Mouse (Mus musculus) limb, embryonic 14.5 days (tissue): ENCODE measurements around the gene Hcrt. TPM values are rescaled to one million over a fixed set of nuclear protein-coding genes. Genes with fewer than 3 reads are reported as not detected.
A peak's percentile ranks its signal among the peaks of the same experiment; 100 is the strongest.

Experiments
- ATAC-seq: fragments of 200-750 bp; cut with Nextera tagmentation; 2 replicates; pipeline ENCODE4 v1.8.0; 2017; ENCODE audit warnings: low read depth, moderate number of reproducible peaks, moderate TSS enrichment; ENCODE audit not compliant: low FRiP score
- DNase-seq: peaks from one replicate; pipeline ENCODE4 v3.0.0-alpha.2; 2015; ENCODE audit warnings: low spot score
- H3K27ac ChIP-seq: fragments of 300-500 bp; sonication (generic); replicated peaks from 2 replicates; pipeline ENCODE4 v1.5.1; 2014; ENCODE audit warnings: low read depth, mild to moderate bottlenecking, low read length, moderate library complexity, mixed read lengths
- H3K27me3 ChIP-seq: fragments of 300-500 bp; sonication (generic); 2 replicates; pipeline ENCODE4 v1.6.1; 2014; ENCODE audit warnings: low read length, mixed read lengths; ENCODE audit not compliant: control insufficient read depth, insufficient read depth
- H3K36me3 ChIP-seq: fragments of 300-500 bp; sonication (generic); 2 replicates; pipeline ENCODE4 v1.6.1; 2014; ENCODE audit warnings: mild to moderate bottlenecking, low read length, moderate library complexity, mixed read lengths; ENCODE audit not compliant: control insufficient read depth, insufficient read depth
- H3K4me1 ChIP-seq: fragments of 300-500 bp; sonication (generic); 2 replicates; pipeline ENCODE4 v1.6.1; 2014; ENCODE audit warnings: antibody characterized with exemption, low read length, mixed read lengths; ENCODE audit not compliant: control insufficient read depth, insufficient read depth
- H3K4me2 ChIP-seq: fragments of 300-500 bp; sonication (generic); replicated peaks from 2 replicates; pipeline ENCODE4 v1.6.1; 2014; ENCODE audit warnings: low read depth, mild to moderate bottlenecking, low read length, moderate library complexity; ENCODE audit not compliant: severe bottlenecking
- H3K4me3 ChIP-seq: fragments of 300-500 bp; sonication (generic); replicated peaks from 2 replicates; pipeline ENCODE4 v1.5.1; 2014; ENCODE audit warnings: low read length
- H3K9ac ChIP-seq: fragments of 300-500 bp; sonication (generic); 2 replicates; pipeline ENCODE4 v1.6.1; 2014; ENCODE audit warnings: mild to moderate bottlenecking, low read depth, low read length, moderate library complexity; ENCODE audit not compliant: severe bottlenecking
- H3K9me3 ChIP-seq: fragments of 300-500 bp; sonication (generic); 2 replicates; pipeline ENCODE4 v1.6.1; 2016; ENCODE audit warnings: low read length; ENCODE audit not compliant: control insufficient read depth
- POLR2A ChIP-seq: fragments of 200-500 bp; IDR thresholded peaks from 2 replicates; pipeline ENCODE4 v1.8.0; 2012; ENCODE audit warnings: inconsistent platforms, mild to moderate bottlenecking, moderate library complexity, borderline replicate concordance; ENCODE audit not compliant: insufficient read depth, insufficient read length; ENCODE audit errors: extremely low read depth
- WGBS: fragments of 180-500 bp; shearing (Covaris S2); extraction: QIAGEN DNeasy Blood & Tissue Kit; methylation state at CpG from one replicate; pipeline ENCODE4 v1.1.7; 2014; 5-methylcytosine and 5-hydroxymethylcytosine counted together
- polyA plus RNA-seq, 2 experiments: library from polyadenylated mRNA; depleted of rRNA in 1 of 2; stranded (reverse) in 1 of 2; unstranded in 1 of 2; fragments of >200 nt; fragmentation: Nextera tagmentation in 1 of 2; extraction: Ambion mirVana in 1 of 2; gene quantifications; 2 replicates each; pipeline versions ENCODE4 v1.2.1 to v1.2.3; 2012 to 2014

Hcrt gene
- polyA plus RNA-seq, 2 experiments = not detected

DNA sequence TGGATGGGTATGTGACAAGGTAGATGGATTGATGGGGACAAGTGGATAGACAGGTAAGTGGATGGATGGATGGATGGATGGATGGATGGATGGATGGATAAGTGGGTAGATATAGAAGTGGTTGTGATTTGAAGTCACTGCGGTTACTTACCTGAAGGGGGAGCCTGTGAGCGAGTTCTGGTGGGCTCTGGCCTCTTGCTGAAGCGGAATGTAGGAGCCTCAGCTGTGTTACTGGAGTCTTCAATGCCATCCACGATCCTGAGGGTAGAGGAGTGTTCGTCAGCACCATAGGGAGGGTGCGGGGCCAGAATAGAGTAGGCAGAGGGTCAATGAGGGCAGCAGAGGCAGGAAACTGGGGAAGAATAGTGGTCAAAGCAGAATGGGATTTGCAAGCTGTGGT lies 17.6 kb downstream of the Hcrt start:
- Histone ChIP-seq H3K36me3 (no peaks in the 10 kb centered on the region), H3K4me2 (no peak overlapping the region), H3K9ac (no peak overlapping the region; the same call in 1 of the 2 replicates), H3K4me3 (no peak overlapping the region), H3K27ac (no peak overlapping the region), H3K27me3 (no peaks in the 10 kb centered on the region), H3K9me3 (no peaks in the 10 kb centered on the region), H3K4me1 (no peaks in the 10 kb centered on the region)
- no peak for ATAC-seq
- DNase-seq = peak; percentile 27
- WGBS = 18% methylated on average over 6 of the region's 6 CpGs
- no peak for TF ChIP-seq POLR2A

DNA sequence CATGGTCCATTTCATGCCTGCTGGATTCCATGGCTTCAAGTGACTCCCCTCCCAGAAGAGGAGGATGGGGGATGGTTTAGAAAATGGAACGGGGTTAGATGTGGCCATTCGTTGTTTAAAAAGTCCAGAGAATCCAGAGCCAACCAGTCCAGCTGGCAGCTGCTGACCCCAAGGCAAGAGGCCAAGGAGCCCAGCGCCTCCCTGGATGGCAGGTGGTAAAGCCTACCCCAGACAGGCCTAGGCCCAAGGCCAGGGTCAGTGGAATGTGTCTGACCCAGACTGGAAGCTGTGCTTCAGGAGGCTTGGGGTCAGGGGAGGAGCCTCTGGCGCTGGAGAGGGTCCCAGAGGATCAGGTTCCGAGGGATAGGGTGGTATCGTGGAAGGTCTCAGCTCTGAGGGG lies 21.4 kb downstream of the Hcrt start:
- Histone ChIP-seq H3K9me3 (no peaks in the 10 kb centered on the region), H3K4me2 (no peak overlapping the region), H3K36me3 (no peaks in the 10 kb centered on the region), H3K9ac (no peak overlapping the region), H3K27ac (no peak overlapping the region), H3K27me3 (no peaks in the 10 kb centered on the region), H3K4me3 (no peak overlapping the region), H3K4me1 (peaks cover 7% of the 10 kb centered on the region; the same call in 1 of the 2 replicates)
- DNase-seq (no peak), ATAC-seq (no peak)
- WGBS = 69% methylated on average over 6 of the region's 6 CpGs
- no peak for TF ChIP-seq POLR2A

DNA sequence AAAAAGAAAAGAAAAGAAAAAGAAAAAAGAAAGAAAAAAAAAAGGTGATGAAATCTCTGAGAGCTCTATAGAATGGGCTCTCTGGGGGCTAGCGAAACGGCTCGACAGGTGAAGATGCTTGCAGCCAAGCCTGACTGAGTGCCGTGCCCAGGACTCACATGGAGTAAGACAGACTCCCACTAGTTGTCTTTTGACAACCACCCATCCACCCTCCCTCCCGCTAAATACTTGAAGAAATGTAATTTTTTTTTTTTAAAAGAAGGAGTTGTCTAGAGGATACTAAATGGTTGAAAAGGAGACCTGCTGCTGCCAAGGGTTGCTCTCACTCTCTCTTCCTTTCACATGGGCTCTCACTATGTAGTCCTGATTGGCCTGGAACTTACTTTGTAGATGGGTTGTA lies 24.0 kb downstream of the Hcrt start:
- H3K27ac ChIP-seq = 0 out of 2 replicates have a peak overlapping the region, but pooled peaks have one; percentile 14
- WGBS = 21% methylated on average over 5 of the region's 5 CpGs
- peak overlapping the region; percentile 82 for H3K4me2 ChIP-seq
- peaks cover 5% of the 10 kb centered on the region; the same call in 1 of the 2 replicates for H3K36me3 ChIP-seq
- no peak for ATAC-seq
- H3K9me3 ChIP-seq = no peaks in the 10 kb centered on the region
- H3K9ac ChIP-seq = peak overlapping the region; percentile 93; the same call in 1 of the 2 replicates
- DNase-seq = no peak
- TF ChIP-seq POLR2A = no peak
- H3K27me3 ChIP-seq = no peaks in the 10 kb centered on the region
- peak overlapping the region; percentile 95 for H3K4me3 ChIP-seq
- H3K4me1 ChIP-seq = peaks cover 7% of the 10 kb centered on the region; the same call in 1 of the 2 replicates

DNA sequence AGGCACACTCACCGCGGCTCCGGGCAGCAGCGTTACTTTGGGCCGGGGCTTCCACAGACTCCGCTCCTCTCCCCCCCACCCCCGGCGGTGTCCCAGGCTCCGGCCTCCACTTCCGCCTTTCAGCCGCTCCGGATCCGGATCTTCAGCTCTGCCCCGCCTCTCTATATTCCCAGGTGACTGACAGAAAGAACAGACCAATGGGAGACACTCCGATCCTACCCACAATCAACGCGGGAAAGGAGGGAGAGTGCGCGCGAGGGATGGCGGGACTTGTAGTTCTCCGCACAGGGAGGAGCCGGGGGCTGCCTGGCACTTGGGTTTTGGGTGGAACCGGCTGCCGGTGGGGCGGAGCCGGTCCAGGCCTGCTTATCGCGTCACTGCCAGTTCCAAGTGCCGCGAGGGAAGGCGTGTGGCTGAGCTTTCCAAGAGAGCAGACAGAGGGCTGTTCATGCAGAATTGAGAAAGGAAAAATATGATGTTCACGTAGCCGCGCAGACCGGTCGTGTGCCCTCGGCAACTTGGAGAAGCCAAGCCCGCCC lies 24.6 kb downstream of the Hcrt start, which contains the start of gene Rab5c:
TSS of gene Rab5c (minus strand) at position 150 of the 539 bp plus-strand sequence.
- 0 out of 2 replicates have a peak, but pooled peaks have one; percentile 24 for TF ChIP-seq POLR2A
- peak within 1 kb of the TSS; percentile 93 for H3K9ac ChIP-seq
- H3K27ac ChIP-seq = peak within 1 kb of the TSS; percentile 14; the same call in 1 of the 2 replicates
- DNase-seq (peak; percentile 99), ATAC-seq (peak; percentile 100)
- H3K27me3 ChIP-seq = no peaks in the 10 kb centered on the region
- no peaks in the 10 kb centered on the region for H3K9me3 ChIP-seq
- under 1% methylated on average over 33 of the region's 39 CpGs for WGBS
- peaks cover 7% of the 10 kb centered on the region; the same call in 1 of the 2 replicates for H3K4me1 ChIP-seq
- peak within 1 kb of the TSS; percentile 95 for H3K4me3 ChIP-seq
- peak within 1 kb of the TSS; percentile 82 for H3K4me2 ChIP-seq
- H3K36me3 ChIP-seq = peaks cover 8% of the 10 kb centered on the region

DNA sequence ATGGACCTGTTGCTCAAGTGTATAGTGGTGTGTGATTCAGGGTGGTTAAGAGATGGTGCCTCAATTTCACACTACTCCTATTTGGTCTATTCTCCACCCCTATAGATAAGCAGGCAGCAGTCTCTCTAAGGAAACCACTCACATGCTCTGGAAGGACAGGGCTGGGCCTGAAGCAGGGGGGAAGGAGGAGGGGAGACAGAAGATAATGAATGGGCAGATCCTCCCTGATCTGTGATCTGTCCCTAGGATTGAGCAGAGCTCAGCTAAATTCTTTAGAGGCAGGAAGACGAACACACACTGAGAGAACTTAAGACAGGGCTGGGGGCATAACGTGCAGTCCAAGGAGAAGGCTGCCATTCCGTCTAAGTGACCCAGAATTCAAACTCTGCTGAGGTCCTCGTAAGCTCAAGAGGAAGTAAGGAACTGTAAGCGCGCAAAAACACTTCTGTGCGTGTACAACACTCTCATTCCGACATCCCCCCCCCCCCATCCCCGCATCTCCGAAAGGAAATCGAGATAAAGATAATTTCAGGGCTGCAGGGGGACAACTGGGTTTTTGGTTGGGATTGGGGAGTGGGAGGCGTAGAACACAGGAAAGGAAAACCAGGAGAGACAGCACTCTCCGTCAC lies 25.5 kb downstream of the Hcrt start:
- DNase-seq = no peak
- Histone ChIP-seq H3K4me1 (peaks cover 7% of the 10 kb centered on the region; the same call in 1 of the 2 replicates), H3K27ac (no peak overlapping the region; the same call in 1 of the 2 replicates)

More for the DNA sequence above, 25.5 kb downstream of the Hcrt start:
- Histone ChIP-seq H3K9ac (peak overlapping the region; percentile 93), H3K4me2 (peak overlapping the region; percentile 82), H3K9me3 (no peaks in the 10 kb centered on the region), H3K27me3 (no peaks in the 10 kb centered on the region), H3K4me3 (peak overlapping the region; percentile 95), H3K36me3 (peaks cover 8% of the 10 kb centered on the region)
- no peak for TF ChIP-seq POLR2A
- no peak for ATAC-seq
- 4% methylated on average over 13 of the region's 13 CpGs for WGBS
